Mouse (Mus musculus): ENCODE data around the gene Xpnpep2.

Xpnpep2 gene

DNA sequence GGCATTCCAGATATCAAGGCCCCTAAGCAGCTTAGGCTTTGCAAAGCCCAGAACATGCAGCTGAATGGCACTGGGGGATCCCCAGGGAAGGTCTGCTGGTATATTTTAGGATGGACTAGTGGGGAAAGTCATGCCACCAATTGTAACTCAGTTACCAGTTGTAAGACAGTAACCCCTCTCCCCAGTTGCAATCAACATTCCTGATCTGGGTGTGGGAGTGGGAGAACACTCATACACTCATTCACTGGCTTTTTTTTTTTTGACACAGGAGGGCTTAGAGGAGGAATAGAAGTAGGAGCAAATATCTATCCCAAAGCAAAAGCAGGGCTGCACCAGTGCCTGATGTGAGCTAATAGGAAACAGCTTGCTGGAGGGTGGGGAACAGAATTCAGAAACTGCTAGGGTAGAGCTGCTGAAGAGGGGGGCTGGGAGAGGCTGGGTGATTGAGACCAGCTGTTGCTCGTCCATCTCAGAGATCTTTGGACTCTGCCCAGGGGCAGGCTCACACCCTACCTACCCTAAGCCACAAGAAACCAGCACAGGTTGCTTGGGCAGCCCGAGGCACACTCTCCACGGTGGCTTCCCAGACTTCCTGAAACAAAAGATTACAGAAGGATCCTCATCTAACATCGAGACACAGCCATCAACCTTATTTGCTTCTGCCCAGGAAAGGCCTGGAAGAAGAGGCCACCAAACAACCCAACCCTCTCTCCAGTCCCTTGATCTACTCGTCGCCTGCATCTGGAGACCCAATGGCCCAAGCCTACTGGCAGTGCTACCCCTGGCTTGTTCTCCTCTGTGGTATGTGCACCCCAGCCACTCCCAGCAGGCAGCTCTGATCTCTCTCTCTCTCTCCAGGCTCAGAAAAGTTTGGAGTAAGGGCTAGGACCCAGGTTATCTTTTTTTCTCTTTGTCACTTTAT, at the start of gene Xpnpep2:
Gene Xpnpep2, plus strand, starts transcription at position 332 of the 922 bp plus-strand sequence.
- DNase-seq (ENCODE audit: low read depth): no peak

DNA sequence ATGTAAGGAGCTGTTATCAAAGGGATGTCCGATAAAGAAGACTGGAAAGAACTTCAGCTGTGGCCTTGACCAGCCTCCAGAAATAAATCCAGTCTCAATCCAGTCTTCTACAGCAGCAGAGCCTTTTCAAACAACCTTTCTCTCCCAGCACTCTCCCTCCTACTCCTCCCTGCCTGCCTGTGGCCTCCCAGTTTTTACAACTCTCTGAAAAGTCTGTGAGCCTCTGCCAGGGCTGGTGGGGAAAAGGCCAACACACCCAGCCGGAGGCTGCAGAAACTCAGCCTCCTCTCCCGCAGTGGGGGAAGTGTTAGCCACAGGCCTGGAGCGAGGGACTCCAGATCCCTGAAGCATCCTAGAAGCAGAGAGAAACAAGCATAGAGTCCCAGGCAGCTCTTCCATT, 46.0 kb upstream of the Xpnpep2 start:
- DNase-seq (ENCODE audit: low read depth): no peak

DNA sequence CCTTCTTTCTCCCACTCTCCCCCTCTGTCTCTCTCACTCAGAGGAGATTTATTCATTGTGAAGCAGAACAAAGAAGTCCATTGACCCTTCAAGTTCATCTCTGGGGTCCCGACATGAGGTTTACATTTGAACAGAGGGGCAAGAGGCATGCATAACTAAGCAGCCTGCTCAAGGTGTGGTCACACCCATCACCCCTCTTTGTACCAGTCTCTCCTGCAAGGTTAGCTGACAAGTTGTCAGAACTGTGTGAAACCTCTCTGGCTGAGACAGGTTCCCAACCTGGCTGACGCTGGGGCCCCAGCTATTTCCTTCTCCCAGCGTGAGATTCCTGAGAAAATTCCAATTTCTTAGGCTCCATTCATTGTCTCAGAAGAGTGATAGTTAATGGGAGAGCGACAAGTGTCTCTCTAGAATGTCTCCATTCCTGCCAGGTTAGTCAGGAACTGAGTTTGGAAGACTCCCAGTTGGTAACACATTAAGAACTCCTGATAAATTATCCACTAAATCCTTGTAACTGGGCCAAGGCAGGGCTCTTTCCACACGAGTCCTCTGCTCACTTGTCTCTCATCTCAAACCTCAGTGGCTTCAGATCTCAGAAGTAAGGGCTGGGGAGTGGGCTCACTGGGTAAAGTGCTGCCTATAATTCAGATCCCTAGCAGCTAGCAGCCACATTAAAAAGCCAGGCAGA, 44.2 kb upstream of the Xpnpep2 start:
- no peak for DNase-seq (ENCODE audit: low read depth)

DNA sequence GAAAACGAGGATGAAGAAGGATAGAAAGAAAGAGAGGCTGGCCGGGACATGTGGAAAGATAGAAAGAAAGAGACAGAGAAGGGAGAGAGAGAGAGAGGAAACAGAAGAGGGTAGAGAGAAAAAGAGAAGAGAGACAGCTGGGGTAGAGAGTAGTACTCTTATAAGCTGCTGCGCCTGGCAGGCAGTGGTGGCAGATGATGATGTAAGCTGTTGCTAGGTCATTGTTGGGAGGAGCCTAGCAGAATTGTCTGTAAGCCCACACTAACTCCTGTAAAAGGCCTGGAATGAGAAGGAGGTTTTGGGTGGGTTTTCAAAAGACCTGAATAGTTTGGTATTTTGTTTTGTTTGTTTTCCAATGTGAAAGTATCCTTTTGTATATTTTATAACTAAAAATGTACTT, 41.6 kb upstream of the Xpnpep2 start:
- no peak for DNase-seq (ENCODE audit: low read depth)

DNA sequence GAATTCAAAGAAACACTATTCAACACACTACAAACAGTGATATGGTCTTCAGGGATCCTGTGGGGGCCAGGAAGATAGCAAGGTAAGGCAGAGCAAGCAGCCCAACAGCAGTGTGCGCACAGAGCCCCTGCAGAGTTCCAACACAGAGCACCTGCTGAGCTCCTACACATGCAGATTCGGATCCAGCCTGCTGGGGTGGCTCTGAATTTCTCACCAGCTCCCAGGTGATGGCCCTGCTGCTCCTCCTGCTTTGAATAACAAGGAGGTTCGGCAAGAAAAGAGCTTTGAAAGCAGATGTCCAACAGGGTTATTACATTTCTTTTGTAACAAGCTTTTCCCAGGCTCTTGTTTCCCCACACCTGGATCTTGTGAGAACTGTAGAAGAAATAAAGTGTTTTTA, 36.6 kb upstream of the Xpnpep2 start:
- DNase-seq (ENCODE audit: low read depth): no peak

DNA sequence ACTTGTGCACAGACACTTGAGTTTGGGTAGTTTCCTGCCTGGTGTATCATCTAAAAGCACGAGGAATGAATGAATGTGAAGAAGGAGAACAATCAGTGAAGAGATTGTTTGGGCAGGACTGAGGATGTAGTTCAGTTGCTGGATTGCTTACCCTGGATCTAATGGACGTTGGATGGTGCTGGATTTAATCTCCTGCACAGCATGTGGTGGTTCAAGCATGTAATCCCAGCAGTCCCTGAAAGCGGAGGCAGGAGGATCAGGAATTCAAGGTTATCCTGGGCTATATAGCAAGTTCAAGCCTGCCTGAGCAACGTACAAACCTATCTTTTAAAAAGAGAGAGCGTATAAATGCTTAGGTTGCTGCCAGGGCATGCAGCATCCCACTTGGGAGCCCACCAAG, 36.1 kb upstream of the Xpnpep2 start:
- DNase-seq (ENCODE audit: low read depth): no peak

DNA sequence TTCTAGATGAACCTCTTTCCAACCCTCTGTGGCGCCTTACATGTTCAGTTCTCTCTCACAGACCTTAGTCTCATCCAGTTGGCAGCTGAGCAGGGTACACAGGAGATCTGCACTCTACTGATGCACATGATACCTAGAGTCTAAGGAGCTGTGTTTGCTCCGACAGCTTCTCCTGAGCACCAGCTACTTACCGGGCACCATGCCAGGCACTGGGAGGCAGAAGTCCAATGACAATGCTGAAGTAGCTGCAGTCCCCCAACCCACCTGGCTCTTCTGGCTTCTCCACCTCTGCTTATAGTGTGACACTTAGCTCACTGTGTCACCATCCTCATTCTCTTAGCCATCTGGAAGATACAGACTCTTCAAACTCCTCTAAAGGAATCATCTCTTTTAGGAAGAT, 33.8 kb upstream of the Xpnpep2 start:
- DNase-seq (ENCODE audit: low read depth): no peak

DNA sequence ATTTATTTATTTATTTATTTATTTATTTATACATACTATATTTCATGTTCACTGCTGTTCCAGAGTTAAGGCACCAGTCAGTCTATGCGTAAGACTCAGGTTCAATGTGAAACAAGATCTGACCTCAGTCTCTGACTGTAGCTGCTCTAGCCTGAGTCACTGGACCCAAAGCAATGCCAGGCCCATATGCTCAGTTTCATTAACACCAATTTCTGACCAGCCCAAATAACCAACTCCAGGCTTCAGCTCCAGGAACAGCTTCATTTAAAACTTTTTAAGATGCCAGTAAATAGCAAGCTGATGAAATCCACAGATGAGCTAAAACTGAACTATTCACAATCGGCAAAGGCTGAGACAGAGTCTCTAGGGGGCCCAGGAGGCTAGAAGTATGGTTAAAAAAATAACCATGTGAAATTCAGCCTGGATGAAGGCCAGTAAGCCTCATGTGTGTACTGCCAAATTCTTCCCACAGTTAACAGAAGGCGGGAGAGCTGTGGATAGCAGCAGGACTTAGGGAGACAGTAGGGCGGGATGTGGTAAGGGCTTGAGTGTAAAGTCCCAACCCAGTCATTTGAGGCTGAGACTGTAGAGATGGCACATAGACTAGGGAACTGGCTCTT, 31.6 kb upstream of the Xpnpep2 start:
- no peak for DNase-seq (ENCODE audit: low read depth)

DNA sequence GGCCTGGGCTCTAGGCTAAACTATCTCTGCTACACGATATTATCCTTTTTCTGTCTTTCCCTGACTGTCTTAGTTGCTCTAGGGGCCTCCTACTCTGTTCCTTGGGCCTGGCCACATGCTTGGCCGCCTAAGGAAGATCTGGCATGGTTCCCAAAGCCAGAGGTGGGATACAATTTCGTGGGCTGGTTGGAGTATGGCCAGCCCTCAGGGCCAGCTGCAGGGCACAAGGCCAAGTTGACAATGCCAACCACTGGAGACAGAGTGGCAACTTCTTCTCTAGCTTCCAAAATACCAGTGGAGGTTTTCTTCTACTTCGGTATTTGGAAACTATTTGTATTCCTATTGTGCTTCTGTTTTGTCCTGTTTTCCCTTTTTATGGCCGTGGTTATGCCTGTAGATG, 26.2 kb upstream of the Xpnpep2 start:
- DNase-seq (ENCODE audit: low read depth): no peak

DNA sequence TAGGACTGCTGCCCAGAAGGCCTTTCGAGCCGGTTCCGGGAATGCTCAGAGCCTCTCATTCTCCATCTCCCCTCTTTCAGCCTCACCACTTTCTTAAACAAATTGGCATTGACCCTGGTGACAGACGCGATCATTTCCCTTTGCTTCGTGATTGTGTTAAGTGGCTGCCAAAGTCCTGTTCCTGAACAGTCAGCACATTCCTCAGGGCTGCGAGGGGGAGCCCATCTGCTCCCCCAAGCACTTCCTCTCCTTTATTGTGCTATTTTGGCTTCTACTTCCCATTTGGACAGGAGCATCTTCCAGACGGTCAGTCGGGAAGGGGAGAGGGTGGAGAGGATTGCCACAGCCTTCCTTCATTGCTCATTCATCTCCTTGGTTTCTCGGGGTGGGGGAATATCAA, 16.4 kb upstream of the Xpnpep2 start:
- DNase-seq (ENCODE audit: low read depth): no peak

DNA sequence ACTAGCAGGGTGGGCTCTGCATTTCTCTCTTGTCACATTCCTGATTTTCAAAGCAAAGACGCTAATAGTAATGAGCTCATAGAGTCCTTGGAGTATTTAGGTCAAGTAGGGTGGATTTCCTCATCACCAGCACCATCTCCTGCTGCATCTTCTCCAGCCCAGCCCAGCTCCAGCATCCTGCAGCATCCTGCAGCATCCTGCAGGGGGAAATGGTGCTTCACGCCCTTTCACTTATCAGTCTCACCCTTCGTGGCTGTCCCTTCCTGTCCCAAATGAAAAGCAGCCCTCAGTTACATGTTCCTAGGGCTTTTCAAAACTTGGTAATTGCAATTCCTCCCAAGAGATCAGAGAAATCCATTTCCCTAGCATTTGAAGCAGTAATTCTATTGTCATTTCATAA, 15.0 kb upstream of the Xpnpep2 start:
- peak; percentile 28 for DNase-seq (ENCODE audit: low read depth)

DNA sequence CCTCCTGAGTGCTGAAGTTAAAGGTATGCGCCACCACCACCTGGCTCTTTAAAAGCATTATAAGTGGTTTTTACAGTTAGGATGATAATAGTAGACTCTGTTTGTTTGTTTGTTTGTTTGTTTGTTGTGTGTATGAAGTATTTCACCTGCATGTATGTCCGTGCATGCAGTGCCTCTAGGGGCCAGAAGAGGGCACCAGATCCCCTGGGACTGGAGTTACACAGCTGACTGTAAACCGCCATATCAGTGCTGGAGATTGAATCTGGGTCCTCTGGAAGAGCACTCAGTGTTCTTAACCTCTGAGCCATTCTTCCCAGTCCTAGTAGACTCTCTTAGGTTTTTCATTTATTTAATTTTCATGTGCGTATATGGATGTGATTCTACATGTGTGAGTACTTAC, 13.9 kb upstream of the Xpnpep2 start:
- DNase-seq (ENCODE audit: low read depth): peak; percentile 75

DNA sequence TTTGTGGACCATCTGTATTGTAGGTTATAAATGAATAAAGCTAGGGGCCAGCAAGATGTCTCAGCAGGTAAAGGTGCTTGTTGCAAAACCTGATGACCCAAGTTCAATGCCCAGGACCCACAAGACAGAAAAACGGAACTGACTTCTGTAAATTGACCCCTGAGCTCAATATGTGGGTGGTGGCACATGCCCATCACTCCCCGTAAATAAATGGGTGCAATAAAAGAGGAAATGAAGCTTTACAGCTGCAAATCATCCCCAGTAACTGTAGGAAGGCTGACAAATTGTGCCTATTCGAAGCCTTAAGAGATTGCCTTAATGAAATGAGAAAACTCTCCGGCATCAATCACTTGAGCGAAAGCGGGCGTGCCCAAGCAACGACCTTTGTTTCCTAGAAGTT, 11.9 kb upstream of the Xpnpep2 start:
- DNase-seq (ENCODE audit: low read depth): no peak

DNA sequence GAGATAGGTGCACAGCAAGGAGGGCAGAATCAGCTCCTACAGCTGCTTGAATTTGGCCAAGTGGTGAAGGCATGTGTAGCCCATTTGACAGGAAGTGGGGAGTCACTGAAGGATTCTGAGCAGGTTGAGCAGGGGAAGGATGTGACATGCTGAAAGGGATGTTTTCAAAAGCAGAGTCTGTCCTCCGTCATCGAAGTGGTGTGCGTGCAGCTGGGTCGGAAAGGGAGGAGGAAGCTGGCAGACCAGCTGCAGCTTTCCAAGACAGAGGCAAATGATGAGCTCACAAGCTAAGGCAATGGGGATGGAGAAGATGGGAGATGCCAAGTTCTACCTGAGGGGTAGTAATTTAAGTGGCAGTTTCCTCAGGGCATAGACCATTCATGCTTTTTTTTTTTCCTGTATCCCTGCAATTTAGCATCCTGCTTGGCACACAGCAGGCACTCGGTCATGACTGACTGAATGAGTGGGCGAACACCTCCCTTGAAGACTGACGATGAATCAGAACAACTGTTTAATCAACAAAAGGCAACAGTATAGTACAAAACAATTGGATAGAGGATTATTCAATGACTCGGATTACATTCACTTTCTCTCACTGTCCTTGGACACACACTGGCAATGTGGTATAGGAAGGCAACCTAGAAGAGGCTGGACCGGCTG, 9.9 kb upstream of the Xpnpep2 start:
- DNase-seq (ENCODE audit: low read depth): peak; percentile 82

DNA sequence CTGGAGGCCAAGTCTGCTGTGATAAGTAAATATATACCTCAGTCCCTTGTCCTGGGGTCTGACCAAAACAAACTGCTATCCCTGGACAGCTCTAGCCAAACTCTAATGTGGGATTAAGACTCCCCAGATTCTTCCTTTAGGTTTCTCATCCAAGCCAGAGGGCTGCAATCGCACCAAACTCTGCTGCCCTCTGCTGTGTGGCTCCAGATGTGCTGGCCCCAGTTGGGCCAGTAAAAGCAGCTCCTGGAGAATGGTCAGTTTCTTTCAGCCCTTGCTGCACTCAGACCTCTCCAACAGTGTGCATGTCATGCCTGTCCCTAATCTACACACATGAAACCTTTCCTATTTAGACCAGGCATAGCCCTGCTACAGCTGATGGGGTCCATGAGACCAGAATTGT, 8.7 kb upstream of the Xpnpep2 start:
- no peak for DNase-seq (ENCODE audit: low read depth)

DNA sequence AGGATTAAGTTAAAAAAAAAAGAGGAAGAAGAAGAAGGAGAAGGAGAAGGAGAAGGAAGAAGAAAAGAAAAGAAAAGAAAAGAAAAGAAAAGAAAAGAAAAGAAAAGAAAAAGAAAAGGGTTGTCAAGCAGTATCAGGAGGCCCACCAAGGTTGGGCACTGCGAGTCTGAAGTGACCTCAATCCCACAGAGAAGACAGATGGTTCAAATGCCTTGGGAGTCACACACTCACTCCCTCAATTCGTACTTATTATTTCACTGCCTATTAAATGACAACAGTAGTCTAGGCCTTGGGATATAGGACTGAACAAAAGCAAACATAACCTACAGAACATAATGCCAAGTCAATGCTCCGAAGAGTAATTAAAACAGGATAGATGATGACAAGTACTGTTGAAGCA, 5.3 kb upstream of the Xpnpep2 start:
- DNase-seq (ENCODE audit: low read depth): no peak

DNA sequence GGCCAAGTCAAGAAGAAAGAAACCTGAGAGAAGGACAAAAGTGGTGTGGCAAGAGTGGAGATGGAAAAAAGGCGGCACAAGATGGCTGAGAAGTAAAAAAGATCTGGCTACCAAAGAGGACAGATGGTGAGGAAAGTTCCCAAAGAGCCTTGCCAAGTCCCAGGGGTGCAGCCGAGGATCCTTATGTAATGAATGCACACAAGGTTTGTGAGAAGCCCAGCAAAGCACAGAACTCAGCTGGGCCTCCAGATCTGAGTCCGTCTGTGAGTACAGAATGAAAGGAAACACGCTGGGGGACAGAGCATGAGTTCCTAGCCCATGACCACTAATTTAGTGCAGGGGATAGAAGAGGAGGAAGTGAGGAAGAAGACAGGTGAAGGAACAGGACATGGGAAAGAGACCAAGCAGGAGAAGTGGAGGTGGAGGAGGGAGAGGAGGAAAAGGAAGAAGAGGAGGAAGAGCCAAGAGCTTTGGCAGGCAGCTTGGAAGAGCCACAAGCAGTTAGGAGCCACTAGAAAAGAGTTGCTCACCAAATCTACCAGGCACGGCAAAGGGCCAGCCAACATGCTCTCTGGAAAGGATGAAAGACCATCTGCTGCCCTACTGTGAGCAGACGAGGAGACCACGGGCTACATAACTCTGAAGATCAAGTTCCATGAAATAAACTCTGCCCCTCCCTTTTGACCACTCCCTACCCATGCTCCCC, 3.6 kb upstream of the Xpnpep2 start:
- DNase-seq (ENCODE audit: low read depth): no peak

DNA sequence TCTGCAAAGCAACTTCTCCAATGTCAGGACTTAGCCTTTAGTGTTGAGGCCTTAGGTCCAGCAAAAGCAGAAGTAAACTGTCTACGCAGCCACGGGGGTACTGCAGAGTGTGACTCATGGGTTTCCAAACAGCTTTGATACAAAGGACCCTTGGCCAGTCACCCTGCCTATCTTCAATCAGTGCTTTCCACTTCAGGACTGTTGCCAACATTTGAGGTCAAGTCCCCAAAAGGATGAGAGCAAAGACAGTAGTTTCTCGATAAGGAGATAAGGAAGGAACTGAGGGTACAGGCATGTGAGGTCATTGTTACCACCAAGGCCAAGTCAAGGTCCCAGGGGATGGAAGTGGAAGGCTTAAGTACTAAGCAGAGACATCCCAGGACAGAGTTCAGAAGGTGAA, 2.3 kb upstream of the Xpnpep2 start:
- DNase-seq (ENCODE audit: low read depth): no peak

DNA sequence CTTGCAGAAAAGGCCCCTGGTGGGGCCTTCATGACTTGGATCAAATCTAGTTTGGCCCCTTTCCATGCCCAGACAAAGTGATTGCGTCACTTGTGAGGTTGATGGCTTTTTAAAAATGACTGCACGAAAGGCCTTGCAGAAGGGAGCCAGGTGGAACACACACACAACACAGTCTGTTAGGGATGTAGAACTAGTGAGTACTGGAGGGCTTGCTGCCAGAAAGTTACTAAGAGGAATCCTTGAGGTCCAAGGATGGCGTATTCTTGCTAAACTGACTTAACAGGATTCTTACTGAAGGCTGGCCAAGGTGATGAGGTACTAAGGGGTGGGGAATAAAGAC, 761 bp downstream of the Xpnpep2 start:
- DNase-seq (ENCODE audit: low read depth): no peak

DNA sequence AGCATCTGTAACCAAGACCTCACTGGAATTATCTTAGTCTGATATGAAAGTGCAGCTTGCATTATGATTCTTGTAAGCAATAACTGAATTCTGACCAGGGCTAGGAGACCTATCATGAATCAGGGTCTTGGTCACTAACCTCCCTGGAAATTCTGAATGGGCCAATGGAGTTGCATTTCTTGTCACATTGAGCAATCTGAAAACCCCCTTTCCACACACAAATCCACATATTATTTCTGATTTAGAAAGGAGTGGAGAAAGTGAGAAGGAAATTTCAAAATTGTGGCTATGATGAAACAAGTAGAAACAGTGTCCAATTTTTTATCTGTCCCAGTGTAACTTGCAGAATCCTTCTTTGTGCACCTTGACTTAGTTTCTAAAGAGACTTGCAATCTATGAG, 10.8 kb downstream of the Xpnpep2 start:
- no peak for DNase-seq (ENCODE audit: low read depth)

DNA sequence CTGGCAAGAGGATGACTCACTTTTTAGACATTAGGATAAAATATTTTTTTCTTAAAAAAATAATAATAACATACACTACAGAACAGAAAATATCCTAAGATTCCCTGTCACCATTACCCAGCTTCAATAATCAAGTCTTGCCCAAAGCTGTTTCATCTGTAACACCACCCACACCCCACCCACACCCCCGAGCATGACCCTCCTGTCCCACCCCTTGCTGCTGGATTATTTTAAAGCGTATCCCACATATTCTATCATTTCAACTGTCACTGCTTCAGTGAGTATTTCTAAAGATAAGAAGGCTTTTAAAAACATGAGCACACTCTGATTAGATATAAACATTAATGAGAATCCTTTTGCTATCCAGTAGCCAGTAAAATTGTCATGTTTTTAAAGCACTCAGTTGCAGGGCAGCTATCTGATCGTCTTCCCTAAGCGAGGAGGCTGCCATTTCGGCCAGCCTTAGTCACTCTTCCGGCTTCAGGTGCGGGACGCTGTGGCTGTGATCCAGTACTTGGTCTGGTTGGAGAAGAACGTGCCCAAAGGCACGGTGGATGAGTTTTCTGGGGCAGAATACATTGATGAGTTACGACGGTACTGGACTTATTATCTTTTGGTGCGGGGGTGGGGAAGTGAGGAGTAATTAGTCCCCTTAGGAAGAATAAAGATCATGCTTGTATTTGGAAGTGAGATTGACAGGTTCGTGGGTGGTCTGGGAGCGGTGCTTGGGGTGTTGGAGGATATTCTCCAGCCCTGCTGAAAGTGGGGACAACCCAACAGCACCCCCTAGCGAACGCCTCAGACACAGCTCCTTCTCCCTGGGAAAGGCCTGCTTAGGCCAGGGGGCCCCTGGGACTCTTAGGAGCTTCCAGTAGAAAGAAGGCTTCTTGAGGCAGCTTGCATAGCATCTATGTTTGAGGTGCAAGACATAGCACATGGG, 15.9 kb downstream of the Xpnpep2 start:
- peak; percentile 75 for DNase-seq (ENCODE audit: low read depth)
